Mouse (Mus musculus): Measurements from ENCODE around the gene Nup85. TPM values are rescaled to one million over a fixed set of nuclear protein-coding genes. Genes with fewer than 3 reads are reported as not detected.

Nup85 gene
- polyA plus RNA-seq, 1 experiment from 2014 or later, result 109 TPM

DNA sequence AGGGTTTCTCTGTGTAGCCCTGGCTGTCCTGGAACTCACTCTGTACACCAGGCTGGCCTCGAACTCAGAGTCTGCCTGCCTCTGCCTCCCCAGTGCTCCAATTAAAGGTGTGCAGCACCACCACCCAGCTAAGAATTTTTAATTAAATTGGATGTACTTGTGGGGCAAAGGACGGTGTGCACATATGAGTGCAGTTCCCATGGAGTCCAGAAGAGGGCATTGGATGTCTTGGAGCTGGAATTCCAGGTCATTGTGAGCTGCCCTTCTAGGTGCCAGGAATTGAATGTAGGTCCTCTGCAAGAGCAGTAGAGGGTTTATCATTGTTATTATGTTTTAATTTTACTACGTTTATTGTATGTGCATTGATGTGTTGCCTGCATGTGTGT lies 67.3 kb downstream of the Nup85 start:
- Histone ChIP-seq H3K9ac (no peak overlapping the region), H3K4me3 (no peak overlapping the region), H3K4me2 (no peak overlapping the region), H3K36me3 (no peaks in the 10 kb centered on the region), H3K27ac (no peak overlapping the region), H3K9me3 (no peaks in the 10 kb centered on the region), H3K27me3 (no peaks in the 10 kb centered on the region), H3K4me1 (replicated peaks) (peaks cover 13% of the 10 kb centered on the region)
- no peak for ATAC-seq (ENCODE audit: low FRiP score)
- 16% methylated on average over 3 of the region's 3 CpGs for WGBS

- Histone ChIP-seq H3K9ac (no peak overlapping the region), H3K4me2 (no peak overlapping the region), H3K36me3 (no peaks in the 10 kb centered on the region), H3K4me1 (replicated peaks) (peaks cover 7% of the 10 kb centered on the region), H3K27ac (no peak overlapping the region), H3K27me3 (no peaks in the 10 kb centered on the region), H3K9me3 (no peaks in the 10 kb centered on the region), H3K4me3 (no peak overlapping the region)
- no peak for ATAC-seq (ENCODE audit: low FRiP score)
- 83% methylated on average over 7 of the region's 7 CpGs for WGBS
These were observed 68.0 kb downstream of the Nup85 start for GRCm38 (mm10) chr11:115632247-115632646.

DNA sequence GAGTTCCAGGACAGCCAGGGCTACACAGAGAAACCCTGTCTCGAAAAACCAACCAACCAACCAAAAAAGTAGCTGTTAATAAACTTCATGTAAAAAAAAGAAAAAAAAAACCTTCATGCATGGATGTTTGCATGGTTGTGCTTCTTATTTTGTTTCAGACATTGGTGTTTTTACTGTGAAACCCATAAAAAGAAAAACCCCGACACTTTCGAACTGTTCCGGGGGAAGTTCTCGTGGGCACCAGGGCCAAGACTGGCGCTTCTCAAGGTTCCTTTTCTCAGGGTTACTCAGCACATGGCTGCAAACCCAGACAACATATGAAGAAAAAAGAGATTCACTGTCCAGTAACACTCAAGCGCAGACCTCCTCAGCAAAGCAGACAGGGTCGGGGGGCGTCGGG lies 68.6 kb downstream of the Nup85 start:
- Histone ChIP-seq H3K27ac (no peak overlapping the region), H3K4me2 (no peak overlapping the region), H3K36me3 (no peaks in the 10 kb centered on the region), H3K27me3 (no peaks in the 10 kb centered on the region), H3K9me3 (no peaks in the 10 kb centered on the region), H3K4me3 (no peak overlapping the region), H3K9ac (no peak overlapping the region), H3K4me1 (replicated peaks) (0 out of 2 replicates have a peak, but pooled peaks cover 4% of the 10 kb centered on the region)
- 89% methylated on average over 10 of the region's 10 CpGs for WGBS
- no peak for ATAC-seq (ENCODE audit: low FRiP score)

Other genes with a start within 250 kb of the Nup85 start
- gene Ush1g, start 242.4 kb upstream of the Nup85 start, polyA plus RNA-seq (2015; fragmentation: Nextera tagmentation; extraction: Ambion mirVana), result 0.06 and 0.14 TPM in 2 replicates
- gene Otop3, start 229.7 kb upstream of the Nup85 start, polyA plus RNA-seq (2015; fragmentation: Nextera tagmentation; extraction: Ambion mirVana), result 1.00 and 1.1 TPM in 2 replicates
- 41.8 and 42.9 TPM in 2 replicates for gene Hid1, start 196.7 kb upstream of the Nup85 start, polyA plus RNA-seq (2015; fragmentation: Nextera tagmentation; extraction: Ambion mirVana)
- 22.4 and 23.2 TPM in 2 replicates for gene Cdr2l, start 182.5 kb upstream of the Nup85 start, polyA plus RNA-seq (2015; fragmentation: Nextera tagmentation; extraction: Ambion mirVana)
- 196 and 205 TPM in 2 replicates for gene Mrpl58, start 160.7 kb upstream of the Nup85 start, polyA plus RNA-seq (2015; fragmentation: Nextera tagmentation; extraction: Ambion mirVana)
- 945 and 956 TPM in 2 replicates for gene Atp5h, start 144.5 kb upstream of the Nup85 start, polyA plus RNA-seq (2015; fragmentation: Nextera tagmentation; extraction: Ambion mirVana)
- gene Kctd2, start 144.3 kb upstream of the Nup85 start, polyA plus RNA-seq (2015; fragmentation: Nextera tagmentation; extraction: Ambion mirVana), result 17.7 and 22.2 TPM in 2 replicates
- gene Trim80, start 123.9 kb upstream of the Nup85 start, polyA plus RNA-seq (2015; fragmentation: Nextera tagmentation; extraction: Ambion mirVana), result not detected in 2 replicates
- 0.19 TPM in 1 of 2 replicates, not detected in the other for gene Slc16a5, start 102.0 kb upstream of the Nup85 start, polyA plus RNA-seq (2015; fragmentation: Nextera tagmentation; extraction: Ambion mirVana)
- gene Armc7, start 88.8 kb upstream of the Nup85 start, polyA plus RNA-seq (2015; fragmentation: Nextera tagmentation; extraction: Ambion mirVana), result 16.9 and 18.0 TPM in 2 replicates
- 104 and 105 TPM in 2 replicates for gene Nt5c, start 72.6 kb upstream of the Nup85 start, polyA plus RNA-seq (2015; fragmentation: Nextera tagmentation; extraction: Ambion mirVana)
- gene Jpt1, start 50.0 kb upstream of the Nup85 start, polyA plus RNA-seq (2015; fragmentation: Nextera tagmentation; extraction: Ambion mirVana), result 1,452 and 1,454 TPM in 2 replicates
- 1,174 and 1,182 TPM in 2 replicates for gene Sumo2, start 28.2 kb upstream of the Nup85 start, polyA plus RNA-seq (2015; fragmentation: Nextera tagmentation; extraction: Ambion mirVana)
- gene Mrps7, start 39.5 kb downstream of the Nup85 start, polyA plus RNA-seq (2015; fragmentation: Nextera tagmentation; extraction: Ambion mirVana), result 76.0 and 81.3 TPM in 2 replicates
- gene Gga3, start 39.6 kb downstream of the Nup85 start, polyA plus RNA-seq (2015; fragmentation: Nextera tagmentation; extraction: Ambion mirVana), result 33.6 and 35.6 TPM in 2 replicates
- 11.3 and 11.5 TPM in 2 replicates for gene Mif4gd, start 48.5 kb downstream of the Nup85 start, polyA plus RNA-seq (2015; fragmentation: Nextera tagmentation; extraction: Ambion mirVana)
- gene Slc25a19, start 63.9 kb downstream of the Nup85 start, polyA plus RNA-seq (2015; fragmentation: Nextera tagmentation; extraction: Ambion mirVana), result 35.6 and 41.1 TPM in 2 replicates
- gene Grb2, start 144.2 kb downstream of the Nup85 start, polyA plus RNA-seq (2015; fragmentation: Nextera tagmentation; extraction: Ambion mirVana), result 184 and 196 TPM in 2 replicates
- gene Tmem94, start 201.0 kb downstream of the Nup85 start, polyA plus RNA-seq (2015; fragmentation: Nextera tagmentation; extraction: Ambion mirVana), result 30.9 TPM in 2 replicates
- 11.6 and 11.8 TPM in 2 replicates for gene Caskin2, start 249.2 kb downstream of the Nup85 start, polyA plus RNA-seq (2015; fragmentation: Nextera tagmentation; extraction: Ambion mirVana)